Mouse (Mus musculus) E14TG2a.4 (cell line): Measurements from ENCODE around the gene Tepp.

Experiments used
- CTCF ChIP-seq: conservative IDR thresholded peaks from 2 replicates; pipeline ENCODE4 v1.5.1; 2014; ENCODE audit warnings: low read length
- NANOG ChIP-seq: IDR thresholded peaks from 2 replicates; pipeline ENCODE4 v1.6.1; 2014; ENCODE audit warnings: borderline replicate concordance, low read length, mixed read lengths
- POU5F1 ChIP-seq: IDR thresholded peaks from 2 replicates; pipeline ENCODE4 v1.6.1; 2014; ENCODE audit warnings: low read length, borderline replicate concordance

- TF ChIP-seq CTCF (no peak), POU5F1 (no peak), NANOG (no peak)
Observed at GRCm38 (mm10) chr8:95262181-95262580, 48.2 kb upstream of the Tepp start.
